Mouse (Mus musculus): Measurements from ENCODE around the gene Rasal1. TPM values are rescaled to one million over a fixed set of nuclear protein-coding genes. Genes with fewer than 3 reads are reported as not detected.

The Rasal1 gene
- polyA plus RNA-seq, 1 experiment from 2014 or later = 0.58 TPM

- H3K4me3 ChIP-seq (replicated peaks) = no peak overlapping the region
- H3K9ac ChIP-seq = no peak overlapping the region
- no peak overlapping the region for H3K27ac ChIP-seq
- H3K27me3 ChIP-seq = peaks cover 11% of the 10 kb centered on the region; the same call in 1 of the 2 replicates
- H3K36me3 ChIP-seq = no peaks in the 10 kb centered on the region
- no peak overlapping the region for H3K4me2 ChIP-seq
- no peaks in the 10 kb centered on the region for H3K9me3 ChIP-seq (replicated peaks)
- no peak for ATAC-seq (replicated peaks; ENCODE audit: low FRiP score)
- WGBS = 89% methylated on average over 7 of the region's 7 CpGs
- H3K4me1 ChIP-seq = peaks cover 13% of the 10 kb centered on the region
Observed at GRCm38 (mm10) chr5:120670132-120670531, 21.5 kb downstream of the Rasal1 start.

- Histone ChIP-seq H3K27me3 (0 out of 2 replicates have a peak, but pooled peaks cover 8% of the 10 kb centered on the region), H3K36me3 (no peaks in the 10 kb centered on the region), H3K4me1 (peaks cover 11% of the 10 kb centered on the region), H3K9me3 (replicated peaks) (no peaks in the 10 kb centered on the region), H3K4me2 (no peak overlapping the region), H3K27ac (no peak overlapping the region), H3K4me3 (replicated peaks) (no peak overlapping the region), H3K9ac (no peak overlapping the region)
- ATAC-seq (replicated peaks; ENCODE audit: low FRiP score) = no peak
- WGBS = 77% methylated on average over 3 of the region's 3 CpGs
Observed at GRCm38 (mm10) chr5:120671865-120672264, 23.3 kb downstream of the Rasal1 start.

GRCm38 (mm10) chr5:120673626-120674025 lies 25.0 kb downstream of the Rasal1 start:
- ATAC-seq (replicated peaks; ENCODE audit: low FRiP score) = no peak

GRCm38 (mm10) chr5:120674229-120675145 lies 25.9 kb downstream of the Rasal1 start:
- Histone ChIP-seq H3K27me3 (0 out of 2 replicates have a peak, but pooled peaks cover 8% of the 10 kb centered on the region), H3K9ac (no peak overlapping the region), H3K4me2 (peak overlapping the region; percentile 28; the same call in 1 of the 2 replicates), H3K9me3 (replicated peaks) (no peaks in the 10 kb centered on the region), H3K27ac (no peak overlapping the region), H3K36me3 (no peaks in the 10 kb centered on the region), H3K4me1 (peaks cover 15% of the 10 kb centered on the region), H3K4me3 (replicated peaks) (no peak overlapping the region)
- peak; percentile 34; the same call in 1 of the 2 replicates for ATAC-seq (replicated peaks; ENCODE audit: low FRiP score)
- 30% methylated on average over 21 of the region's 21 CpGs for WGBS

More at GRCm38 (mm10) chr5:120673626-120674025, 25.0 kb downstream of the Rasal1 start:
- peaks cover 11% of the 10 kb centered on the region for H3K4me1 ChIP-seq
- H3K27me3 ChIP-seq = 0 out of 2 replicates have a peak, but pooled peaks cover 8% of the 10 kb centered on the region
- H3K4me2 ChIP-seq = no peak overlapping the region
- no peak overlapping the region for H3K9ac ChIP-seq
- no peaks in the 10 kb centered on the region for H3K9me3 ChIP-seq (replicated peaks)
- H3K36me3 ChIP-seq = no peaks in the 10 kb centered on the region
- WGBS = 5% methylated on average over 12 of the region's 12 CpGs
- no peak overlapping the region for H3K4me3 ChIP-seq (replicated peaks)
- no peak overlapping the region for H3K27ac ChIP-seq

- H3K4me2 ChIP-seq = no peak overlapping the region
- peaks cover 37% of the 10 kb centered on the region for H3K4me1 ChIP-seq
- H3K27ac ChIP-seq = no peak overlapping the region
- H3K4me3 ChIP-seq (replicated peaks) = no peak overlapping the region
- WGBS = 31% methylated on average over 2 of the region's 2 CpGs
- no peaks in the 10 kb centered on the region for H3K36me3 ChIP-seq
- H3K27me3 ChIP-seq = peaks cover 13% of the 10 kb centered on the region; the same call in 1 of the 2 replicates
- H3K9ac ChIP-seq = no peak overlapping the region
- no peak for ATAC-seq (replicated peaks; ENCODE audit: low FRiP score)
- H3K9me3 ChIP-seq (replicated peaks) = no peaks in the 10 kb centered on the region
Observed at GRCm38 (mm10) chr5:120677516-120677915, 28.9 kb downstream of the Rasal1 start.

GRCm38 (mm10) chr5:120679676-120680555 lies 31.3 kb downstream of the Rasal1 start:
- peak; percentile 79 for ATAC-seq (replicated peaks; ENCODE audit: low FRiP score)
- H3K4me3 ChIP-seq (replicated peaks) = peak overlapping the region; percentile 41
- H3K4me1 ChIP-seq = peaks cover 40% of the 10 kb centered on the region
- peak overlapping the region; percentile 77 for H3K27ac ChIP-seq
- under 1% methylated on average over 24 of the region's 24 CpGs for WGBS
- no peaks in the 10 kb centered on the region for H3K9me3 ChIP-seq (replicated peaks)
- H3K36me3 ChIP-seq = no peaks in the 10 kb centered on the region
- H3K27me3 ChIP-seq = peaks cover 32% of the 10 kb centered on the region; the same call in 1 of the 2 replicates
- H3K9ac ChIP-seq = 0 out of 2 replicates have a peak overlapping the region, but pooled peaks have one; percentile 8
- H3K4me2 ChIP-seq = peak overlapping the region; percentile 72

GRCm38 (mm10) chr5:120680918-120681317 lies 32.3 kb downstream of the Rasal1 start:
- H3K27ac ChIP-seq = peak overlapping the region; percentile 52; the same call in 1 of the 2 replicates
- H3K27me3 ChIP-seq = peaks cover 27% of the 10 kb centered on the region; the same call in 1 of the 2 replicates
- WGBS = 87% methylated on average over 18 of the region's 18 CpGs
- H3K36me3 ChIP-seq = no peaks in the 10 kb centered on the region
- no peak for ATAC-seq (replicated peaks; ENCODE audit: low FRiP score)
- H3K4me2 ChIP-seq = peak overlapping the region; percentile 72
- H3K4me3 ChIP-seq (replicated peaks) = no peak overlapping the region
- H3K4me1 ChIP-seq = peaks cover 36% of the 10 kb centered on the region
- no peak overlapping the region for H3K9ac ChIP-seq
- H3K9me3 ChIP-seq (replicated peaks) = no peaks in the 10 kb centered on the region

- Histone ChIP-seq H3K27ac (no peak overlapping the region), H3K9me3 (replicated peaks) (no peaks in the 10 kb centered on the region), H3K4me2 (peak overlapping the region; percentile 47), H3K4me1 (peaks cover 36% of the 10 kb centered on the region), H3K36me3 (no peaks in the 10 kb centered on the region), H3K27me3 (peaks cover 27% of the 10 kb centered on the region; the same call in 1 of the 2 replicates), H3K9ac (no peak overlapping the region), H3K4me3 (replicated peaks) (peak overlapping the region; percentile 9; the same call in 1 of the 2 replicates)
- 8% methylated on average over 24 of the region's 24 CpGs for WGBS
- ATAC-seq (replicated peaks; ENCODE audit: low FRiP score) = no peak
Observed at GRCm38 (mm10) chr5:120682982-120683771, 34.6 kb downstream of the Rasal1 start.

- Histone ChIP-seq H3K9ac (no peak overlapping the region), H3K4me1 (peaks cover 23% of the 10 kb centered on the region), H3K4me3 (replicated peaks) (no peak overlapping the region), H3K36me3 (no peaks in the 10 kb centered on the region), H3K27ac (no peak overlapping the region), H3K4me2 (no peak overlapping the region), H3K9me3 (replicated peaks) (no peaks in the 10 kb centered on the region), H3K27me3 (peaks cover 27% of the 10 kb centered on the region; the same call in 1 of the 2 replicates)
- no peak for ATAC-seq (replicated peaks; ENCODE audit: low FRiP score)
- WGBS = 75% methylated on average over 8 of the region's 8 CpGs
Observed at GRCm38 (mm10) chr5:120685678-120686077, 37.1 kb downstream of the Rasal1 start.

- Histone ChIP-seq H3K4me3 (replicated peaks) (no peak overlapping the region), H3K4me1 (peaks cover 23% of the 10 kb centered on the region), H3K9me3 (replicated peaks) (no peaks in the 10 kb centered on the region), H3K27ac (no peak overlapping the region), H3K4me2 (no peak overlapping the region), H3K36me3 (no peaks in the 10 kb centered on the region), H3K27me3 (peaks cover 33% of the 10 kb centered on the region; the same call in 1 of the 2 replicates), H3K9ac (no peak overlapping the region)
- WGBS = 84% methylated on average over 6 of the region's 6 CpGs
- no peak for ATAC-seq (replicated peaks; ENCODE audit: low FRiP score)
Observed at GRCm38 (mm10) chr5:120686749-120687483, 38.3 kb downstream of the Rasal1 start.

All from kidney, embryonic 15.5 days (tissue).